ENCODE assay signal across 12 mouse cellular contexts in genomic region chr11:31808216-31808838, GRCm38 (mm10).
A peak's percentile ranks its signal among the peaks of the same experiment; 100 is the strongest.
DNase-seq lines count a peak whose midpoint lies in the region; TF ChIP-seq lines count a peak whose summit lies in the region.
"Had no signal": no experiment of that assay in that cellular context is flagged by ENCODE, and none has a peak within 500 bp of the region (broad histone marks: within the 10 kb centered on the region; RNA-seq: fewer than 3 reads in every experiment).

No protein-coding gene starts in this region.

- dilution Hi-C loops in CH12.LX (cut with MboI; ENCODE audit: extremely low pct_ligation_motif_present, extremely low pct_unique_long_range_greater_than_20kb, low sequenced_read_pairs), result no loop called here

- H3K36me3 ChIP-seq in CH12.LX (replicated peaks in 1 of 2; ENCODE audit: control insufficient read depth in 1 of 2, insufficient read depth in 1 of 2, low read length in 1 of 2), result peaks cover 0 to 2% of the 10 kb centered on the region in 2 experiments
- H3K36me3 ChIP-seq: hindbrain, embryonic 15.5 days; midbrain, embryonic 10.5 days; neural tube, embryonic 13.5 days had no signal

- no peak for TF ChIP-seq RAD21 in CH12.LX (IDR thresholded peaks at IDR 0.05; ENCODE audit: low read depth, low read length)

- H3K79me2 ChIP-seq in CH12.LX (replicated peaks; ENCODE audit: control insufficient read depth, extremely low read depth, insufficient read depth, poor library complexity, severe bottlenecking), result no peaks in the 10 kb centered on the region

- in situ Hi-C loops in CH12.LX (cut with MboI; ENCODE audit: low pct_ligation_motif_present, low pct_unique_long_range_greater_than_20kb, low sequenced_read_pairs), result no loop called here

- peaks cover 30 to 64% of the 10 kb centered on the region in 2 experiments for H3K4me1 ChIP-seq in CH12.LX (ENCODE audit: control insufficient read depth in 1 of 2, insufficient read depth in 2 of 2)

- 0 out of 2 replicates have a peak overlapping the region, but pooled peaks have one; percentile 4 for H3K9ac ChIP-seq in CH12.LX (ENCODE audit: insufficient read depth, low read depth)
- H3K9ac ChIP-seq: hindbrain, embryonic 15.5 days; neural tube, embryonic 13.5 days had no signal

- TF ChIP-seq EP300 in CH12.LX (IDR thresholded peaks at IDR 0.05; ENCODE audit: low read length), result no peak

- H3K9me3 ChIP-seq in CH12.LX (replicated peaks; ENCODE audit: low read length), result peaks cover 2% of the 10 kb centered on the region
- H3K9me3 ChIP-seq: hindbrain, embryonic 15.5 days; midbrain, embryonic 10.5 days; neural tube, embryonic 13.5 days had no signal

- H3K4me2 ChIP-seq in CH12.LX (ENCODE audit: insufficient read depth, low read depth, poor library complexity, severe bottlenecking), result peak overlapping the region; percentile 47
- H3K4me2 ChIP-seq: heart, embryonic 11.5 days; hindbrain, embryonic 15.5 days; neural tube, embryonic 13.5 days had no signal

- no peak for TF ChIP-seq CTCF in layer of hippocampus, adult 2 months (conservative IDR thresholded peaks at IDR 0.05)
- no peak for TF ChIP-seq CTCF in CH12.LX (conservative IDR thresholded peaks at IDR 0.05 in 1 of 2, IDR thresholded peaks at IDR 0.05 in 1 of 2; ENCODE audit: low read depth in 2 of 2, low read length in 2 of 2)

- H3K27me3 ChIP-seq in CH12.LX (replicated peaks), result no peaks in the 10 kb centered on the region
- H3K27me3 ChIP-seq: hindbrain, embryonic 15.5 days; neural tube, embryonic 13.5 days had no signal

- DNase-seq in layer of hippocampus, adult 2 months (ENCODE audit: low spot score in 2 of 2), result no peak
- no peak for DNase-seq in layer of hippocampus, adult 9-11 months
- peak; percentile 65 for DNase-seq in CH12.LX (ENCODE audit: extremely low read depth)
- peak; percentile 54 for DNase-seq in brain, adult 2 months (ENCODE audit: low read depth, low spot score)
- DNase-seq in lung, postnatal 14 days, result peak; percentile 30
- DNase-seq in urinary bladder, postnatal 25 days (ENCODE audit: low spot score), result no peak
- no peak for DNase-seq in adrenal gland, postnatal 10 days
- DNase-seq: adrenal gland, adult 8-10 months had no signal

- TF ChIP-seq POLR2A in CH12.LX (IDR thresholded peaks at IDR 0.05; ENCODE audit: low read depth, low read length), result 0 out of 2 replicates have a peak, but pooled peaks have one; percentile 30

- H3K4me3 ChIP-seq in layer of hippocampus, adult 2 months, result no peak overlapping the region
- peak overlapping the region in 2 of 3 experiments; percentile 4 to 19 for H3K4me3 ChIP-seq in CH12.LX (replicated peaks in 1 of 3; ENCODE audit: low read depth in 2 of 3, low read length in 2 of 3, poor library complexity in 1 of 3)
- H3K4me3 ChIP-seq: hindbrain, embryonic 15.5 days; midbrain, embryonic 10.5 days; neural tube, embryonic 13.5 days had no signal

- peak overlapping the region; percentile 46 for H3K27ac ChIP-seq in layer of hippocampus, adult 2 months
- peak overlapping the region; percentile 21 for H3K27ac ChIP-seq in CH12.LX (ENCODE audit: insufficient read depth, low read depth)
- H3K27ac ChIP-seq: midbrain, embryonic 10.5 days had no signal

TF ChIP-seq in CH12.LX, 34 proteins besides CTCF, POLR2A, EP300 and RAD21:
- TF ChIP-seq ZMIZ1 (IDR thresholded peaks at IDR 0.05; ENCODE audit: low read depth, low read length) (peak; percentile 55), ELF1 (IDR thresholded peaks at IDR 0.05; ENCODE audit: low read depth, low read length) (peak; percentile 72), MEF2A (IDR thresholded peaks at IDR 0.05; ENCODE audit: borderline replicate concordance, low read depth, low read length) (peak; percentile 3; the same call in 1 of the 2 replicates), GABPA (IDR thresholded peaks at IDR 0.05; ENCODE audit: insufficient replicate concordance, low read depth, low read length) (no peak), CHD1 (IDR thresholded peaks at IDR 0.05; ENCODE audit: low read depth, low read length) (0 out of 2 replicates have a peak, but pooled peaks have one; percentile 14), SMC3 (IDR thresholded peaks at IDR 0.05; ENCODE audit: low read depth, low read length) (no peak), TBP (conservative IDR thresholded peaks at IDR 0.05; ENCODE audit: low read depth, low read length) (0 out of 2 replicates have a peak, but pooled peaks have one; percentile 40), UBTF (IDR thresholded peaks at IDR 0.05; ENCODE audit: low read depth, low read length) (0 out of 2 replicates have a peak, but pooled peaks have one; percentile 14), BHLHE40 (IDR thresholded peaks at IDR 0.05; ENCODE audit: low read depth, low read length) (0 out of 2 replicates have a peak, but pooled peaks have one; percentile 4), CHD2 (IDR thresholded peaks at IDR 0.05; ENCODE audit: low read length) (0 out of 2 replicates have a peak, but pooled peaks have one; percentile 5), USF1 (IDR thresholded peaks at IDR 0.05; ENCODE audit: low read depth, low read length) (no peak), IRF4 (IDR thresholded peaks at IDR 0.05; ENCODE audit: low read depth, low read length) (no peak), MAZ (IDR thresholded peaks at IDR 0.05; ENCODE audit: low read depth, low read length) (0 out of 2 replicates have a peak, but pooled peaks have one; percentile 65), E2F4 (IDR thresholded peaks at IDR 0.05; ENCODE audit: insufficient replicate concordance, low read depth, low read length) (no peak)

Comparison
In these comparisons a context has a peak if more than half of its experiments do, and no peak if none do; other contexts are left out.
1. DNase-seq: peak in CH12.LX (single experiment), brain, adult 2 months (single experiment) and lung, postnatal 14 days (single experiment); none in layer of hippocampus, adult 2 months (0 of 2), layer of hippocampus, adult 9-11 months (single experiment), urinary bladder, postnatal 25 days (single experiment) and adrenal gland, postnatal 10 days (single experiment).